Mouse (Mus musculus) heart, adult 2 months (tissue): ENCODE measurements around the gene Hdac4. TPM values are rescaled to one million over a fixed set of nuclear protein-coding genes. Genes with fewer than 3 reads are reported as not detected.

Source experiments
- DNase-seq, 2 experiments: peaks; one replicate each; pipeline ENCODE4 v3.0.0; 2021
- H3K27ac ChIP-seq: fragments of 200-600 bp; 2 replicates; pipeline ENCODE4 v1.8.1; 2022
- H3K27me3 ChIP-seq: fragments of 200-500 bp; 2 replicates; pipeline ENCODE4 v1.6.1; 2012; ENCODE audit warnings: mild to moderate bottlenecking, low read length, inconsistent platforms, mixed read lengths; ENCODE audit not compliant: control insufficient read depth, insufficient read depth
- H3K36me3 ChIP-seq: fragments of 200-500 bp; 2 replicates; pipeline ENCODE4 v1.6.1; 2012; ENCODE audit warnings: low read length, inconsistent platforms; ENCODE audit not compliant: control insufficient read depth, insufficient read depth
- H3K4me1 ChIP-seq: fragments of 200-500 bp; 2 replicates; pipeline ENCODE4 v1.6.1; 2011; ENCODE audit warnings: low read length; ENCODE audit not compliant: control insufficient read depth, insufficient read depth
- H3K4me3 ChIP-seq: fragments of 200-600 bp; 2 replicates; pipeline ENCODE4 v1.8.1; 2022
- H3K79me2 ChIP-seq: fragments of 200-500 bp; replicated peaks from 2 replicates; pipeline ENCODE4 v1.6.1; 2012; ENCODE audit warnings: mild to moderate bottlenecking, inconsistent platforms, low read length, moderate library complexity, mixed read lengths; ENCODE audit not compliant: control insufficient read depth, insufficient read depth
- H3K9ac ChIP-seq: fragments of 200-500 bp; 2 replicates; pipeline ENCODE4 v1.6.1; 2012; ENCODE audit warnings: low read depth, mild to moderate bottlenecking, control low read depth, inconsistent platforms, low read length, mixed read lengths
- CTCF ChIP-seq: fragments of 200-600 bp; IDR thresholded peaks from 2 replicates; pipeline ENCODE4 v1.8.1; 2022; ENCODE audit warnings: antibody characterized with exemption, mild to moderate bottlenecking, moderate library complexity
- EP300 ChIP-seq: fragments of 200-500 bp; IDR thresholded peaks from 2 replicates; pipeline ENCODE4 v1.6.1; 2011; ENCODE audit warnings: low read depth, low read length, control low read depth; ENCODE audit not compliant: insufficient read depth
- POLR2A ChIP-seq: fragments of 200-500 bp; IDR thresholded peaks from 2 replicates; pipeline ENCODE4 v1.6.1; 2011; ENCODE audit warnings: mild to moderate bottlenecking, low read depth, low read length, control low read depth; ENCODE audit not compliant: insufficient read depth
- WGBS: fragments of 180-500 bp; shearing (Covaris S2); methylation state at CpG from one replicate; pipeline ENCODE4 v1.1.7; 2018; 5-methylcytosine and 5-hydroxymethylcytosine counted together
- intact Hi-C: fragments of 180-260 bp; cut with DNase I; formaldehyde crosslinking; loops from one replicate; pipeline ENCODE4 v1.15.1; 2025
- polyA plus RNA-seq: library from polyadenylated mRNA; depleted of rRNA; stranded (reverse); fragments of >200 nt; gene quantifications from 2 replicates; pipeline ENCODE4 v1.2.3, GENCODE M21; 2012
- total RNA-seq, 2 experiments: library from RNA; stranded (reverse); gene quantifications; 2 replicates each; pipeline ENCODE4 v1.2.3; 2021

Hdac4 gene
- total and polyA plus RNA-seq, 3 experiments, result 15.6 to 45.1 (median 41.3) TPM

- H3K79me2 ChIP-seq, result peaks cover 2% of the 10 kb centered on the region; the same call in 1 of the 2 replicates
- 2% methylated on average over 97 of the region's 97 CpGs for WGBS
- TF ChIP-seq POLR2A, result peak; percentile 93
- TF ChIP-seq CTCF, result peak; percentile 28; the same call in 1 of the 2 replicates
- no peak for TF ChIP-seq EP300
- H3K36me3 ChIP-seq, result peaks cover 5% of the 10 kb centered on the region
- peak overlapping the region; percentile 100 for H3K27ac ChIP-seq
- peak overlapping the region; percentile 92 for H3K9ac ChIP-seq
- peak overlapping the region; percentile 98 for H3K4me3 ChIP-seq
- no peaks in the 10 kb centered on the region for H3K27me3 ChIP-seq
- intact Hi-C loops, result loop anchor here (5.0 kb wide), 1 partner anchor 37 kb away; no protein-coding TSS in a partner anchor
- DNase-seq, result peak; percentile 99 to 100
- peaks cover 10% of the 10 kb centered on the region for H3K4me1 ChIP-seq
Measured at GRCm38 (mm10) chr1:92180141-92181137, 15.1 kb downstream of the Hdac4 start.

DNA sequence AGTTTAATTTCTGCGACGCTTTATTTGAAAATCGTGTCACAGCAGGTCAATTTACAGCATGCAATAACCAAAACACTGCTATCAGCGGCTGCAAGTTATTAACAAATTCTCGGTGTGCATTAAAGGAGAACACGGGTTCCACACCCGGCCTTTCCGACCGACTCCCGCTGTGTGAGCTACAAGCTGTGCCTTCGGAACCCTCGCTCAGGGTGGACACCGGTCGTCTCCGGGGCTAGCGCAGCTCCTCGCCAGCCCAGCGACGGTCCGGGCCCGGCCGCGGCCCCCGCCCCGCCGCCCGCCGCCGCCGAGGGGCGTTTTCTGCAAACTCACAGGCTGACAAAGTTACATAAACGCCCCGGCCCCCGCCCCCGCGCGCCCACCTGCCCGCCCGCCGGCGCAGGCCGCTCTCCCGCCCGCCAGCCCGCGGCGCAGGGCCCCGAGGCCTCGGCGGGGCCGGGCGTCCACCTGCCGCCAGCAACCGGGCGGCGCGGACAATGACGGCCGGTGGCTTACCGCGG is 16.0 kb downstream of the Hdac4 start:
- peak overlapping the region; percentile 62 for H3K27ac ChIP-seq
- TF ChIP-seq EP300 (no peak), POLR2A (no peak), CTCF (no peak)
- peak overlapping the region; percentile 77 for H3K4me3 ChIP-seq
- H3K4me1 ChIP-seq, result peaks cover 12% of the 10 kb centered on the region
- H3K79me2 ChIP-seq, result peaks cover 5% of the 10 kb centered on the region
- H3K36me3 ChIP-seq, result peaks cover 5% of the 10 kb centered on the region
- intact Hi-C loops, result loop anchor here (2.0 to 5.0 kb wide), 3 partner anchors 38 to 67 kb away; no protein-coding TSS in a partner anchor
- H3K27me3 ChIP-seq, result no peaks in the 10 kb centered on the region
- WGBS, result 2% methylated on average over 48 of the region's 61 CpGs
- H3K9ac ChIP-seq, result peak overlapping the region; percentile 86
- DNase-seq, result peak; percentile 65 to 70

GRCm38 (mm10) chr1:92179070-92179469 is 16.4 kb downstream of the Hdac4 start:
- Histone ChIP-seq H3K79me2 (peaks cover 6% of the 10 kb centered on the region), H3K4me1 (peaks cover 12% of the 10 kb centered on the region), H3K4me3 (peak overlapping the region; percentile 77), H3K9ac (peak overlapping the region; percentile 86), H3K27ac (peak overlapping the region; percentile 62), H3K27me3 (no peaks in the 10 kb centered on the region), H3K36me3 (peaks cover 5% of the 10 kb centered on the region)
- 5% methylated on average over 11 of the region's 11 CpGs for WGBS
- TF ChIP-seq EP300, result no peak
- no peak for TF ChIP-seq POLR2A
- no peak for TF ChIP-seq CTCF
- peak; percentile 19 to 31 for DNase-seq
- intact Hi-C loops, result loop anchor here (2.0 to 5.0 kb wide), 2 partner anchors 47 to 66 kb away; no protein-coding TSS in a partner anchor

DNA sequence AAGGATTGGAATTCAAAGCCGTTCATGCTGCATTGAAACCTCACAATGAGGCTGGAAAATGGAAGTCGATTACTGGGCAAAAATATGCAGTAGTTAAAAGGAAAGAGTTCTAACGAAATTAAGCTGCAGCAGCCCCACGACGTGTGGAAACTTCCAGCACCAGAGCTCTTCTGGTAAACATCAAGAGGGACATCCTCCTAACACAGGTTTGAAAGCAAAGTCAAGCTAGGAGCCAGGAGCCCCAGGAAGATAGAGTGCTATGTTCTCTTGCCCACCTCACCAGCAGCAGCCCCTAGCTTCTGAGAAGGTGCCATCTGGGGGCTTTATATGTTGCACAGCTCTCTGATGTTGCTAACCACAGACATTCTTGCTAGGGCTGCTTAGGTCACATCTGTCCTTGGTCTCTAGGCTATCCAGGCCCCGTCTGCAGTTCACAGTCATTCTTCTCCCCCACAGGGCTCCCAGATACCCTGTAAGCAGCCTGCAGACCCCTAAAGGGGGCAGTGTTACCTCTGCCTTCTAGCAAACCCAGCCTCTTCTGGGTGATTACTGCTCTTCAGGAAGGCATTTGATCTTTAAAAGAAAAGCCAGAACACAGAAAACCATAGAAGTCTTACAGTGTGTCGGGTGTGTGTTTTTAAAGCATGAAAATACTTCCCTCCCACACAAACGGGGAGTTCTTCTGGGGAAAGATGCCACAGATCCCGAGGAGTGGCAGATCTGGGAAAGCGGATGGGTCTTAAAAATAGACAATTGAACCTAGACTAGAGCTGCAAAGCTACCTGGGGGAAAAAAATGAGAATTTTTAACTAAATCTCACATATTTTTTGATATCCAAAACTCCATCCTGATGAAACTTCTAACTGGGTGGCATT is 17.2 kb downstream of the Hdac4 start:
- Histone ChIP-seq H3K9ac (0 out of 2 replicates have a peak overlapping the region, but pooled peaks have one; percentile 11), H3K36me3 (peaks cover 5% of the 10 kb centered on the region), H3K79me2 (peaks cover 11% of the 10 kb centered on the region), H3K4me1 (peaks cover 15% of the 10 kb centered on the region), H3K27ac (peak overlapping the region; percentile 62; the same call in 1 of the 2 replicates), H3K4me3 (peak overlapping the region; percentile 77; the same call in 1 of the 2 replicates), H3K27me3 (no peaks in the 10 kb centered on the region)
- DNase-seq, result peak in 1 of 2 experiments; percentile 13
- WGBS, result 38% methylated on average over 10 of the region's 10 CpGs
- intact Hi-C loops, result loop anchor here (2.0 to 5.0 kb wide), 2 partner anchors 46 to 65 kb away; no protein-coding TSS in a partner anchor
- peak; percentile 38 for TF ChIP-seq CTCF
- TF ChIP-seq POLR2A, result no peak

GRCm38 (mm10) chr1:92177599-92177998 is 17.9 kb downstream of the Hdac4 start:
- Histone ChIP-seq H3K27ac (no peak overlapping the region), H3K36me3 (peaks cover 5% of the 10 kb centered on the region), H3K79me2 (peaks cover 12% of the 10 kb centered on the region), H3K9ac (no peak overlapping the region), H3K4me1 (peaks cover 16% of the 10 kb centered on the region), H3K27me3 (no peaks in the 10 kb centered on the region), H3K4me3 (no peak overlapping the region)
- 80% methylated on average over 5 of the region's 5 CpGs for WGBS
- DNase-seq, result no peak
- intact Hi-C loops, result loop anchor here (5.0 kb wide), 1 partner anchor 45 kb away; no protein-coding TSS in a partner anchor
- TF ChIP-seq POLR2A (no peak), CTCF (no peak), EP300 (no peak)
